Mouse (Mus musculus) E14TG2a.4 (cell line): ENCODE measurements at regions not wholly inside any gene's neighbourhood (a gene's known extent, or its start where the extent isn't known, plus 50 kb on each side); places are given as distances from the start of the nearest gene placed in this dataset.

Source experiments
- CTCF ChIP-seq: conservative IDR thresholded peaks from 2 replicates; pipeline ENCODE4 v1.5.1; 2014; ENCODE audit warnings: low read length
- NANOG ChIP-seq: IDR thresholded peaks from 2 replicates; pipeline ENCODE4 v1.6.1; 2014; ENCODE audit warnings: borderline replicate concordance, low read length, mixed read lengths
- POU5F1 ChIP-seq: IDR thresholded peaks from 2 replicates; pipeline ENCODE4 v1.6.1; 2014; ENCODE audit warnings: low read length, borderline replicate concordance

DNA sequence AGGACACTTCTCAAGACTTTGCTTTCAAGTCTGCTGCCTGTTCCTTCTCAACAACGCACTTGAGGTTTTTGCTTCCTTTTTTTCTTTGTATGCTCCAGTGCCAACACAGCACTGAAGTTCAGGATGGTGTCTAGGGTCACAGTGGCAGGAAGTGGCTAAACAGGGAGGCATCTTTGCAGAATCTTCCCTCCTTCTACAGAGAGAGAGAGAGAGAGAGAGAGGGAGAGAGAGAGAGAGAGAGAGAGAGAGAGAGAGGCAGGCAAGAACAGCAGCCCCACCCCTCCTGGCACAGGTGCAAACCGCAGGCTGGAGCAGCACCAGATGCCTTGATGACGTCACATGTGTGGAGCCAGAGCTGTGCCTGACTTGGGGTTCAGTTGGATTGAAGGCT lies 71.0 kb upstream of the Armc2 start:
- TF ChIP-seq CTCF (no peak), NANOG (no peak), POU5F1 (no peak)
